Mouse (Mus musculus) ES-E14 (cell line): Measurements from ENCODE around the gene Nptx1. TPM values are rescaled to one million over a fixed set of nuclear protein-coding genes. Genes with fewer than 3 reads are reported as not detected.

Experiments
- DNase-seq: peaks from one replicate; pipeline ENCODE4 v3.0.0-alpha.2; 2013; ENCODE audit warnings: low read depth, low spot score
- H3K27ac ChIP-seq: 2 replicates; pipeline ENCODE4 v1.5.1; 2012; ENCODE audit warnings: low read depth, mild to moderate bottlenecking, low read length, moderate library complexity, mixed read lengths; ENCODE audit not compliant: poor library complexity, insufficient read depth, severe bottlenecking
- H3K36me3 ChIP-seq: 2 replicates; pipeline ENCODE4 v1.6.1; 2012; ENCODE audit warnings: mild to moderate bottlenecking, low read length, moderate library complexity, mixed read lengths; ENCODE audit not compliant: control insufficient read depth, poor library complexity, insufficient read depth, severe bottlenecking
- H3K4me1 ChIP-seq, 2 experiments: fragments of 150-350 bp in 1 of 2; sonication (generic) in 1 of 2; 2 replicates each; pipeline ENCODE4 v1.6.1; 2012; ENCODE audit warnings: low read length in 2 of 2, mild to moderate bottlenecking in 1 of 2, mixed read lengths in 1 of 2; ENCODE audit not compliant: control insufficient read depth in 2 of 2, insufficient read depth in 2 of 2, poor library complexity in 1 of 2
- H3K4me3 ChIP-seq, 2 experiments: fragments of 150-350 bp in 1 of 2; sonication (generic) in 1 of 2; 2 replicates each; pipeline ENCODE4 v1.5.1; 2012; ENCODE audit warnings: low read length in 2 of 2, low read depth in 1 of 2, mild to moderate bottlenecking in 1 of 2, mixed read lengths in 1 of 2; ENCODE audit not compliant: insufficient read depth in 1 of 2, poor library complexity in 1 of 2, severe bottlenecking in 1 of 2
- H3K9ac ChIP-seq: 2 replicates; pipeline ENCODE4 v1.6.1; 2012; ENCODE audit warnings: low read depth, mild to moderate bottlenecking, low read length, mixed read lengths; ENCODE audit not compliant: poor library complexity, insufficient read depth, severe bottlenecking
- H3K9me3 ChIP-seq: fragments of 150-350 bp; sonication (generic); 2 replicates; pipeline ENCODE4 v1.6.1; 2012; ENCODE audit warnings: low read depth, mild to moderate bottlenecking, low read length; ENCODE audit not compliant: control insufficient read depth, insufficient read depth
- CHD2 ChIP-seq: IDR thresholded peaks from 2 replicates; pipeline ENCODE4 v1.6.1; 2014; ENCODE audit warnings: mild to moderate bottlenecking, low read depth, low read length, inconsistent platforms
- HCFC1 ChIP-seq: IDR thresholded peaks from 2 replicates; pipeline ENCODE4 v1.6.1; 2012; ENCODE audit warnings: low read length, inconsistent platforms, borderline replicate concordance; ENCODE audit not compliant: insufficient read depth
- MAFK ChIP-seq: IDR thresholded peaks from 2 replicates; pipeline ENCODE4 v1.6.1; 2014; ENCODE audit warnings: mild to moderate bottlenecking, low read depth, low read length, inconsistent platforms; ENCODE audit not compliant: insufficient read depth
- ZC3H11A ChIP-seq: IDR thresholded peaks from 2 replicates; pipeline ENCODE4 v1.6.1; 2012; ENCODE audit warnings: low read depth, mild to moderate bottlenecking, inconsistent platforms, low read length, borderline replicate concordance
- ZNF384 ChIP-seq: IDR thresholded peaks from 2 replicates; pipeline ENCODE4 v1.6.1; 2012; ENCODE audit warnings: low read depth, low read length, inconsistent platforms
- in situ Hi-C, 2 experiments: fragments of 600-800 bp; cut with MboI; formaldehyde crosslinking; loops; one replicate each; pipeline ENCODE4 v1.15.1; 2025; ENCODE audit warnings: low sequenced_read_pairs in 2 of 2, inconsistent platforms in 1 of 2; ENCODE audit not compliant: unreplicated experiment in 2 of 2
- total RNA-seq: library from RNA; depleted of rRNA; stranded (reverse); fragments of 300-350 nt; gene quantifications from 2 replicates; pipeline ENCODE4 v1.2.3, GENCODE M21; 2012

Gene Nptx1
- total RNA-seq, 1 experiment: 0.80 TPM

GRCm38 (mm10) chr11:119545741-119546495 lies 1.6 kb downstream of the Nptx1 start:
- H3K36me3 ChIP-seq: no peaks in the 10 kb centered on the region
- H3K4me3 ChIP-seq: no peak overlapping the region
- TF ChIP-seq HCFC1 (no peak), MAFK (no peak), ZC3H11A (no peak)
- no peaks in the 10 kb centered on the region for H3K9me3 ChIP-seq
- in situ Hi-C loops: loop anchor here in 1 of 2 experiments (10.0 kb wide), 1 partner anchor 501 kb away; the partner anchor contains the start of gene Cbx8
- DNase-seq: no peak
- H3K9ac ChIP-seq: no peak overlapping the region
- H3K27ac ChIP-seq: no peak overlapping the region
- no peaks in the 10 kb centered on the region; a peak in 1 of 4 replicates for H3K4me1 ChIP-seq

DNA sequence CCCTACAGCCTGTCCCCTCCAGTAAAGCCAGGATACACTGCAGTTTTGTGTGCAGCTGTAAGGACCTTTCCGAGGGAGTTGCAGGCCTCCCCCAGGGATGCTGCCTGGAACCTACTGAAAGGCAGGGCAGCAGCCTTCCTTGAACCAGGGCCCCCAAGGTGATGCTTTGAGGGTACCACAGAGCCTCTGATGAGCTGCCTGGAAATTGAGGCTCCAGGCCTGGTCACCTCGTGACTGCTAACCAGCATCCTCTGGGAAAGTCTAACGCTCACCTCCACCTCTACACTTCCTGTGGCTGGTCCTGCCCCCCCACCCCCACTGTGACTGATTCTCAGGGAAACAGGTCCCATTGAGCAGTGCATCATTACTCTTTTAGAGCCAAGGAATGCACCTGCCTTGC lies 2.3 kb downstream of the Nptx1 start:
- Histone ChIP-seq H3K27ac (no peak overlapping the region), H3K4me3 (no peak overlapping the region), H3K9me3 (no peaks in the 10 kb centered on the region), H3K9ac (no peak overlapping the region), H3K4me1 (no peaks in the 10 kb centered on the region; a peak in 1 of 4 replicates), H3K36me3 (no peaks in the 10 kb centered on the region)
- no peak for DNase-seq
- no peak for TF ChIP-seq ZC3H11A
- TF ChIP-seq CHD2: no peak
- TF ChIP-seq ZNF384: no peak
- TF ChIP-seq HCFC1: no peak
- no peak for TF ChIP-seq MAFK
- in situ Hi-C loops: loop anchor here in 1 of 2 experiments (10.0 kb wide), 1 partner anchor 500 kb away; the partner anchor contains the start of gene Cbx8

DNA sequence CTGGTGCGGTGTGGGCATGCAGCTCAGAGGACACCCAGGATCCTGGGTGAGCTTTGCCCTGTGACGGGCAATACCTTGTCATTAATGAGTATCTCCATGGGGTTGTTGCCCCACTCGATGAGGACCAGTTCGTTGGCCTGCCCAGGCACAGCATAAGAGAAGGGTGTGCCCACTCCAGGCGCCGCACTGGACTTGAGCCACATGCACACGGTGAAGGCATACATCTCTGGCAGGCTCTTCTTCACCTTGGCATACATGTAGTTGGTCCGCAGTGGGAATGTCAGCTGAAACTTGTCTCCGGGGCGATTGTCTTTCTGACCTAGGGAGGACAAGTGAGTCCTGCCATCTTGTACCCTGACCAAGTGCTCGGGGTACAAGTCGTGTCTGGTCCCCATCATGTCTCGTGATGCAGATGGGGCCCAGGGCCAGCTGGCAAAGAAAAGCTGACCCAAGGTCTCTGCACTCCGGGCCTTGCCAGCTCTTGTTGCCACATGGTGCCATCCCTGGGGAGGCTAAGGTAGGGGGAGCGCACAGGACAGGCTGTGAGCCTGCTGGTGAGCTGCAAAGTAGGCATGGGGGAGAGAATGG lies 2.9 kb downstream of the Nptx1 start:
- Histone ChIP-seq H3K4me3 (no peak overlapping the region), H3K4me1 (no peaks in the 10 kb centered on the region; a peak in 1 of 4 replicates), H3K9me3 (no peaks in the 10 kb centered on the region), H3K36me3 (no peaks in the 10 kb centered on the region), H3K27ac (no peak overlapping the region), H3K9ac (no peak overlapping the region)
- DNase-seq: no peak
- TF ChIP-seq ZC3H11A (no peak), ZNF384 (no peak), MAFK (no peak), HCFC1 (no peak), CHD2 (no peak)
- in situ Hi-C loops: loop anchor here in 1 of 2 experiments (10.0 kb wide), 1 partner anchor 500 kb away; the partner anchor contains the start of gene Cbx8

DNA sequence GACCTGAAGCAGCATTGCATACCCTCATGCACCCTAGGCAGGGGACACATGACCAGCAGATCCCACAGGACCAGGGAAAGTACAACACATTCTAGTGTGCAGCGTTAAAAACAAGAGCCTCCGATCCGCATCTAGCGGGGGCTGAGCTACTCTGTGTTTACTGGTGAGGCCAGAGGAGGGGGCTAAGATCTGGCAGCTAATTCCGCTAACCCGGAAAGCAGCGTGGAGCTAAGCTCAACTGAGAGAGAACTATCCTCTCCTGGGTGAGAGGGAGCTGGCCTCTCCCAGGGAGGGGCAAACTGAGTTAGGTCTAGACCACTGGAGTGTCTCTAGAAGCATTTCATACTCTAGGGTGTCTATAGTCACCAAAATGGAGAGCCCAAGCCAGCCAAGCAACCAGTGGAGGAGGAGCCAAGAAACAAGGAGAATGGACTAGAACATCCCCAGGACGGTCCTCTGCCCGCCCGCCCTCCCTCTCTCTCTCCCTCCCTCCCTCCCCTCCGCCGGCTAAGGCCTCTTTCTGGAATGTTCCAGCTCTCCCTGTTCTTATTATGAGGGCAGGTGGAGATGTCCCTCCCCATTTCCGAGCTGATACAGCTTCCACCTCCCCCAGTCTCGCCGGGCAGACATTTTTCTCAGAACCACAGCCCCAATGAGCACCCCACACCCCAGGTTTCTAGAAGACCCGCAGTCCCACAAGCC lies 3.6 kb downstream of the Nptx1 start:
- in situ Hi-C loops: loop anchor here in 1 of 2 experiments (10.0 kb wide), 1 partner anchor 499 kb away; the partner anchor contains the start of gene Cbx8
- H3K4me3 ChIP-seq: no peak overlapping the region
- H3K9me3 ChIP-seq: no peaks in the 10 kb centered on the region
- H3K36me3 ChIP-seq: no peaks in the 10 kb centered on the region
- H3K4me1 ChIP-seq: no peaks in the 10 kb centered on the region; a peak in 1 of 4 replicates
- TF ChIP-seq ZNF384 (no peak), MAFK (no peak), CHD2 (no peak), HCFC1 (no peak), ZC3H11A (no peak)
- H3K27ac ChIP-seq: no peak overlapping the region
- no peak for DNase-seq
- H3K9ac ChIP-seq: no peak overlapping the region
